Mouse (Mus musculus) embryonic stem cell, embryonic (primary cell): ENCODE measurements at regions not wholly inside any gene's neighbourhood (a gene's known extent, or its start where the extent isn't known, plus 50 kb on each side); places are given as distances from the start of the nearest gene placed in this dataset.

ENCODE experiments used
- CTCF ChIA-PET, 4 experiments: fragments of 300-600 bp in 2 of 4; fragments of 350-600 bp in 2 of 4; sonication (Branson Sonifier 250); formaldehyde crosslinking; loops; one replicate each; lab custom pipeline; 2022; ENCODE audit warnings: inconsistent platforms in 2 of 4; lab: Charles Lee
- POLR2A ChIA-PET, 4 experiments: fragments of 300-600 bp in 2 of 4; fragments of 350-600 bp in 2 of 4; sonication (Branson Sonifier 250); formaldehyde crosslinking; loops; one replicate each; lab custom pipeline; 2022; ENCODE audit warnings: antibody characterized with exemption in 4 of 4, inconsistent platforms in 1 of 4; lab: Charles Lee

DNA sequence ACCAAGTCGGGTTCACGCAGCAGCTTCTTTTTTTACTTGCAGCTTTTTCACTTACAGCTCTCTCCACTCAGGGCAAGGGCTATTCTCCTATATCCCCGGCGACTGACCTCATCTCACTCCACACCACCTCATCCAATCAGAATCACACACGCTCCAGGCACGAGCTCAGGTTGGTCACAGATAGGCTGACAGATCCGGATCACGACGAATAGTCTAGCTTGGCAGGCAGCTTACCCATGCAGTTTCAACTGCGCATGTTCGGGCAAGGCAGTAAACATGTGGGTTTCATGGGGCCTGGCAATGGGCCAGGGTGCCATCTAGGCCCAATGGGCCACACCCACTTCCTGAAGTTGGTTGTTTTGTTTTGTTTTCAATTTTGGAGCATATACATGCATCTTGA lies 165.4 kb upstream of the Plcz1 start:
- CTCF ChIA-PET: interaction anchor here in 1 of 4 experiments (0.6 to 0.7 kb wide), 2 partner anchors 488 to 490 kb away, joined by 3 to 6 read pairs; no protein-coding TSS in a partner anchor
- POLR2A ChIA-PET: interaction anchor here in 2 of 4 experiments (1.1 to 1.3 kb wide), 2 partner anchors 10 to 13 kb away, joined by 3 read pairs; no protein-coding TSS in a partner anchor

GRCm38 (mm10) chr6:140201356-140201755 lies 160.1 kb upstream of the Plcz1 start:
- CTCF ChIA-PET: no interaction called here

GRCm38 (mm10) chr6:140200322-140200721 lies 159.1 kb upstream of the Plcz1 start:
- ChIA-PET POLR2A (interaction anchor here in 1 of 4 experiments (1.0 kb wide), 1 partner anchor 11 kb away, joined by 5 read pairs; no protein-coding TSS in a partner anchor), CTCF (interaction anchor here in 1 of 4 experiments (0.6 kb wide), 1 partner anchor 283 kb away, joined by 3 read pairs; no protein-coding TSS in a partner anchor)

More at GRCm38 (mm10) chr6:140201356-140201755, 160.1 kb upstream of the Plcz1 start:
- POLR2A ChIA-PET: interaction anchor here in 1 of 4 experiments (0.6 kb wide), 1 partner anchor 481 kb away, joined by 3 read pairs; no protein-coding TSS in a partner anchor

GRCm38 (mm10) chr6:140198036-140198435 lies 156.8 kb upstream of the Plcz1 start:
- ChIA-PET CTCF (no interaction called here), POLR2A (interaction anchor here in 2 of 4 experiments (0.6 to 1.2 kb wide), 2 partner anchors 10 to 34 kb away, joined by 3 to 8 read pairs; no protein-coding TSS in a partner anchor)

- ChIA-PET POLR2A (interaction anchor here in 2 of 4 experiments (1.2 kb wide), 2 partner anchors 10 to 35 kb away, joined by 3 read pairs; no protein-coding TSS in a partner anchor), CTCF (no interaction called here)
Measured at GRCm38 (mm10) chr6:140197113-140197675, 155.9 kb upstream of the Plcz1 start.

DNA sequence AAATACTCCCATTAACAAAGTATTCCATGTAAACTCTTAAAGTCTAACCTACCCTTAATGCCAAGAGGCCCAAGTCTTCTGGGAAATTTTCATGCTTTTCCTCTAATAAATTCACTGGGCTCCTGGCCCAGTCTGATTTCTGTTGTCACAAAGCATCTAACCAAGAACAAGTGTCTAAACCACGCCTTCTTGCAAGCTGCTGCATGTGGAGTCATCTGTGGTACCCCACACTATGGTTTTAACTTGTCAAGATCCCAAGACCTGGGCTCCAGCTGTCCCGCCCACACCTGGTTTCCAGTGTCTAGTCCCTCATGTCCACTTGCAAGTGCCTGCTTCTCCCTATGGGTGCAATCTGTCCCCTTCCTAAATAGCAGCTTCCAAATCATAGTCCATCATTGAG lies 153.0 kb upstream of the Plcz1 start:
- ChIA-PET POLR2A (interaction anchor here in 1 of 4 experiments (1.2 kb wide), 1 partner anchor 44 kb away, joined by 4 read pairs; no protein-coding TSS in a partner anchor), CTCF (interaction anchor here in 1 of 4 experiments (0.5 to 0.9 kb wide), 2 partner anchors 226 to 604 kb away, joined by 3 read pairs; no protein-coding TSS in a partner anchor)

- CTCF ChIA-PET: no interaction called here
- POLR2A ChIA-PET: interaction anchor here in 2 of 4 experiments (0.9 to 1.2 kb wide), 6 partner anchors 9 to 258 kb away, joined by 3 to 4 read pairs (median 3); partner anchors contain the start of gene Plekha5 (in 1 of the 2)
Measured at GRCm38 (mm10) chr6:140193084-140193939, 152.1 kb upstream of the Plcz1 start.

DNA sequence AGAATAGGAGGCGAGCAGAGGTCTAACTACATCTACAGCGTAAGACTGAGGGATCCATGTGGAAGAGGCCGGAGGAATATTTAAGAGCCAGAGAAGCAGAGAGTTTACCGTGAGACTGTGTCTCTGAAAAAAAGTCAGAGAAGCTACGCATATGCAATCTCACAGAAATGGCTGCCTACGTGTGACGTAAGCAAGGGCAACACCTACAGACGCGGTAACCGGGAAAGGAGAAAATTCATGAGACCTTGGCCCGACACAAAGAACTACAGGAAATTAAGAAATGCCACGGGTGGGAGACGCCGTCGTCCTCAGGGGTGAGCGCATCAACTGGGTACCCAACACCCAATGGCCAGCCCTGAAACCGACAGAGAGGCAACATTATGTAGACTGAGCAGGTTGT lies 151.3 kb upstream of the Plcz1 start:
- ChIA-PET CTCF (interaction anchor here in 1 of 4 experiments (0.6 kb wide), 1 partner anchor 531 kb away, joined by 4 read pairs; no protein-coding TSS in a partner anchor), POLR2A (interaction anchor here in 1 of 4 experiments (0.9 kb wide), 1 partner anchor 231 kb away, joined by 3 read pairs; the partner anchor contains the start of gene Plekha5)

DNA sequence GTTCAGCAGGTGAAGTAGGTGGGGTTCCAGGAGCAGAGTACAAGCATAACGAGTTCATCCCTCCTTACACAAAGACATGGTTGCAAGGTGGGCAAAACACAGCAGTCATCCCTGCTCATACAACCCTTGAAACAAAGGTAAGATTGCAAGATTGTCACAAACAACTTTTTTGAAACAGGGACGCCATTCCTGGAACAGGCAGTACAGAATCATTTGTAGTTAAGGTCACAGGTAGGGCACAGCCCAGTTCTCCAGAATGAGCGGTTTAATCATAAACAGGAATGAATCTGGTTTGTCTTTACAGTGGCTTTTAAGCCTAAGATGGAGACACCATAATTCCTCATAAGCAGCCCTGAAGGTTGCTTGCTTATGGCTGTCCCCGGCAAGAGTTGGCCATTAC lies 150.1 kb upstream of the Plcz1 start:
- CTCF ChIA-PET: interaction anchor here in 1 of 4 experiments (0.5 kb wide), 1 partner anchor 15 kb away, joined by 6 read pairs; no protein-coding TSS in a partner anchor
- POLR2A ChIA-PET: no interaction called here

- ChIA-PET CTCF (interaction anchor here in 1 of 4 experiments (0.6 kb wide), 1 partner anchor 699 kb away, joined by 4 read pairs; no protein-coding TSS in a partner anchor), POLR2A (interaction anchor here in 2 of 4 experiments (0.7 to 1.1 kb wide), 4 partner anchors 11 to 72 kb away, joined by 3 to 5 read pairs (median 3); no protein-coding TSS in a partner anchor)
Measured at GRCm38 (mm10) chr6:140189601-140190000, 148.3 kb upstream of the Plcz1 start.

GRCm38 (mm10) chr6:140187733-140188132 lies 146.5 kb upstream of the Plcz1 start:
- POLR2A ChIA-PET: interaction anchor here in 1 of 4 experiments (0.6 kb wide), 1 partner anchor 10 kb away, joined by 8 read pairs; no protein-coding TSS in a partner anchor
- CTCF ChIA-PET: no interaction called here

GRCm38 (mm10) chr6:140187106-140187505 lies 145.8 kb upstream of the Plcz1 start:
- ChIA-PET CTCF (no interaction called here), POLR2A (no interaction called here)

DNA sequence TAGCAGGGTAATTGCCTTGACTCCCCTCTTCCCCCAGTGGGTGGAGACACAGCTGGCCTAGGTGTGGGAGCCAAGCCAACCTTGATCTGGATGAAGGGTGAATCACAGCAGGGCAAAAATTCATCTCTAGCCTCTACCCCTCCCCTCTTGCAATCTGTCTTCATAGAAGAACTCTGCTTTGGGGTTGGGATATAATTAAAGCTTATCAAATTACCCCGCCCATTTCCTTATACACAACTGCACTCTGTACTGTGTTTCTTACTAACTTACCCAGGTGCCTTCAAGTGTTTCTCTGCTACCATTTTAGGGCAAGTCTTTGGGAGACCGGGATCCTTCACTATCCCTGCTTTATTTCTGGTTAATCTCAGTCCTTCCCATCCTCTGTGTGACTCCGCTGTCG lies 138.7 kb upstream of the Plcz1 start:
- ChIA-PET CTCF (no interaction called here), POLR2A (no interaction called here)

- ChIA-PET POLR2A (no interaction called here), CTCF (no interaction called here)
Measured at GRCm38 (mm10) chr6:140178425-140179193, 137.4 kb upstream of the Plcz1 start.

DNA sequence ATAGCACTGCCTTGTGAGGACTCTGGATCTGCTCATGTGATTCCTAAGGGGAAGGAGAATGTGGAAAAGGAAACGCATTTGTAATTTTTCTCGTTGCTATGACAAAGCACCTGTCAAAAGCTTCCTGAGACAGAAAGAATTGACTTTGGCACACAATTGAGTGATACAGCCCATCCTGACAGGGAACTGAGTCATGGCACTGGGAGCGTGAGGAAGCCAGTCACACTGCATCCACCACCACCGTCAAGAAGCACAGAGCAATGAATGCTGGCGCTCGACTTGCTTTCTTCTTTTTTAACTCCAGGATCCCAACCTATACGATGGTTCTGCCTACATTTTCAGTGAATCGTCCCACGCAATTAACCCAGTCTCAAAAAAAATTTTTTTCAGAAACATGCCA lies 131.5 kb upstream of the Plcz1 start:
- ChIA-PET POLR2A (no interaction called here), CTCF (interaction anchor here in 1 of 4 experiments (0.6 kb wide), 1 partner anchor 1007 kb away, joined by 4 read pairs; no protein-coding TSS in a partner anchor)

DNA sequence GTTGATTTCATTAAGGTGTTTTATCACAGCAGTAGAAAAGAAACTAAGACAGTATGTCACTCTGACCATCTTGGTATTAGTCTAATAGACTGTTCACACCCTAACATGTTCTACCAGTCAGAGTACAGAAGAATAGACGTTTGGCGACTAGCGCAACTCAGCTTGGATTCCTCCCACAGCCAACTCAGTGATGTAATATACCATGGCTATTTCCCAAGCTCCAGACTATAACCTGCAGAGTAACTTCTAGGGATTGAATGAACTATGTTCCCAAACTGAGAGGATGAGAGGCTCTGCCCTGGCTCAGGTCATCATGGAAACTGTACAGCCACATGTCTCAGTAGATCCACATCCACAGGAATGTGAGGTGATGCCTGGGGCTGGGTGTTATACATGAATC lies 128.6 kb upstream of the Plcz1 start:
- POLR2A ChIA-PET: no interaction called here
- CTCF ChIA-PET: no interaction called here

- POLR2A ChIA-PET: no interaction called here
- CTCF ChIA-PET: no interaction called here
Measured at GRCm38 (mm10) chr6:140167182-140167581, 125.9 kb upstream of the Plcz1 start.

GRCm38 (mm10) chr6:140162729-140163128 lies 121.5 kb upstream of the Plcz1 start:
- ChIA-PET CTCF (no interaction called here), POLR2A (no interaction called here)
